Mouse (Mus musculus) adipocyte (in vitro differentiated cells): ENCODE data around the gene Cldn1.
A peak's percentile ranks its signal among the peaks of the same experiment; 100 is the strongest.

Experiments
- DNase-seq: peaks from one replicate; pipeline ENCODE4 v3.0.0-alpha.2; 2016; ENCODE audit warnings: low spot score

Gene Cldn1

GRCm38 (mm10) chr16:26371325-26372053 lies at the start of gene Cldn1:
Gene Cldn1, minus strand, starts transcription at chr16:26371841.
- no peak for DNase-seq

- no peak for DNase-seq
Observed at GRCm38 (mm10) chr16:26418616-26419015, 47.0 kb upstream of the Cldn1 start.

DNA sequence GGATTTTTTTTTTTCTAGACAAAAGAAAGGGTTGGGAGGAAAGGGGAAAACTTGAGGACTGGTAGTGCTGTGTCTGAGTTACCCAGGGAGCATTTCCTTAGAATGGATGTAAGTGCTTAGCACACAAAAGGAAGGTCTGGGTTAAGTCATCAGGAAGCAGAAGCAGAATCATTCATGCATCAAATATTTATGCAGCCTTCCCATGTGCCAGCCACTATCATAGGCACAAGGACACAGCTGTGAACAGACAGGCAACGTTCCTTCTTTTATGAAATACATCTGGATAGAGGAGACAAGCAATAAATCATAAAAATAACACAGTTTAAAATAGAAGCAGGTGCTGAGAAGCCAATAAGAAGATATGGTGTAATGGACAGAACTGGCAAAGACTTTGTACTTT lies 32.4 kb upstream of the Cldn1 start:
- DNase-seq = no peak

DNA sequence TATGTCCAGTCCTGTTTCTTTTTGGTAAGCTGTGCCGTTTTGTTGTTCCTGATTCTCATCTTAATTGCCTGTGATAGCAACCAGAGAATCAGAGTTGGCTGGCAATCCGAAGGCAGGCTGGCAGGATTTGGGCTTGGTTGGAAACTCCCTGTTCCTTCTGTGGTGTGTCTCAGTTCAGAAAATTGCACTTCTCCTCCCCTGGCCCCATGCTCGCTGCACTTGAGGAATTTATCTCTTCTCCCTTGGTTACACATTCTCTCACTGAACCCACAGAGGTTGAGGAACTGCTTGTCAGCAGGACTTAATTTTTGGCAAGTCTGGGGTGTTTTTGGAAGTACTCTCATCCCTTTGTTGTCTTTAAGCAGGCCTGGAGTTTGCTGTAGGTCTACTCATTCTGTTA lies 29.3 kb upstream of the Cldn1 start:
- DNase-seq = peak; percentile 70

GRCm38 (mm10) chr16:26400549-26400948 lies 28.9 kb upstream of the Cldn1 start:
- no peak for DNase-seq

DNA sequence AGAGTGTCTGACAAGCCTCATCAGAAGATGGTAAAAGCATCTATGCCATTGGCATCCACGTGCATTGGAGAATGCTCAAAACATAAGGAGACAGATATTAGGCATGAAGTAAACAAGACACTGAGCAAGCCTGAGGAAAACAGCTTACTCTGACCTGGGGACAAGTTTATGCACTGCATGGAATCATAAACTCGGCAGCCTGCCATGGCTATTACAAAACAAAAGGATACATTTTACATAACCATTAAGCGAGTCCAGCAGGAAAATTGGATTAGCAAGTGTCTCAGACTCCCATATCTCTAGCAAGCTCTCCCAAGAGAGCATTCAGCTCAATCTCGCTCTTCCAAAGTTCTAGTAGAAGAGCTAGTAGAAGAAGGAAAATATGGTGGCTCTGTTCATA lies 19.3 kb upstream of the Cldn1 start:
- DNase-seq = peak; percentile 86

GRCm38 (mm10) chr16:26386159-26386558 lies 14.5 kb upstream of the Cldn1 start:
- DNase-seq = no peak

- DNase-seq = no peak
Observed at GRCm38 (mm10) chr16:26384112-26384649, 12.5 kb upstream of the Cldn1 start.

- DNase-seq = no peak
Observed at GRCm38 (mm10) chr16:26377170-26377569, 5.5 kb upstream of the Cldn1 start.

DNA sequence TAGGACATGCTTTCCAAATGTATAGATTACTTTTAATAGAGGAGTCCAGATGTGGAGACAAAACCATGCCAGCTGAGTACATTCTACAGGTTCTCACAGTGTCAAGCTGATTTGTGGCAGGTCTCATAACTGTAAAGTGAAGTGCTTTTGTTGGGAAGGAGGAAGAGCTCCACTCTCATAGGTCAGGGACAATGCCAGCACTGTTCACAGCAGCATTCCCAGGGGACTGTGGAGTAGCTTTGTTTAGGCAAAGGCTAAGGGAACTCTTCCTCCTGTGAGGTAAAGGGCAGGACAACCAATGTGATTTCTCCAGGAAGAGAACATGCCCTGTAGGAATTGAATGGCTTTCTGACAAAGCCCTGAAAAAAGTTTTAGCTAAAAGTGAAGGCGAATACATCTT lies 1.5 kb downstream of the Cldn1 start:
- DNase-seq = peak; percentile 53

- DNase-seq = no peak
Observed at GRCm38 (mm10) chr16:26369044-26369730, 2.5 kb downstream of the Cldn1 start.

DNA sequence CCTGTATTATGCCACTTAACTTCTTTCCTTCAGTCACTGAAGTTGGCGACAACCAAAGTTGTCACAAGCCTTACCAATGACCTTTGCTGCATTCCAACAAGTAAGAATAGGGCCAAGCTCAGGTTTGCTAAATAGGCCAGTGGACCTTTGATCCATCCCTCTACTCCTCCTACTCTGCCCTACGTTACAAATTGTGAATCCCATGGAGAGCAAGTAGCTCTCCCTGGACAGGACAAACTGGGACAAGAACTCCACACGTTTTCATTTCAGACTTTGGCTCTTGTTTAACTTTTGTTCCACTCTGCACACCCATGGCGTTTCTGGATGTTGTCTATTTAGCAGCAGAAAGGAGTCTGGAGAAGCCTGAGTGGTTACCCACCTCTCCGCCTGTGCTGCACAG lies 3.5 kb downstream of the Cldn1 start:
- DNase-seq = no peak

GRCm38 (mm10) chr16:26360694-26361093 lies 10.9 kb downstream of the Cldn1 start:
- no peak for DNase-seq

GRCm38 (mm10) chr16:26359619-26360018 lies 12.0 kb downstream of the Cldn1 start:
- no peak for DNase-seq

GRCm38 (mm10) chr16:26358898-26359297 lies 12.7 kb downstream of the Cldn1 start:
- DNase-seq = no peak

- no peak for DNase-seq
Observed at GRCm38 (mm10) chr16:26357863-26358780, 13.5 kb downstream of the Cldn1 start.

- DNase-seq = no peak
Observed at GRCm38 (mm10) chr16:26355513-26355912, 16.1 kb downstream of the Cldn1 start.

DNA sequence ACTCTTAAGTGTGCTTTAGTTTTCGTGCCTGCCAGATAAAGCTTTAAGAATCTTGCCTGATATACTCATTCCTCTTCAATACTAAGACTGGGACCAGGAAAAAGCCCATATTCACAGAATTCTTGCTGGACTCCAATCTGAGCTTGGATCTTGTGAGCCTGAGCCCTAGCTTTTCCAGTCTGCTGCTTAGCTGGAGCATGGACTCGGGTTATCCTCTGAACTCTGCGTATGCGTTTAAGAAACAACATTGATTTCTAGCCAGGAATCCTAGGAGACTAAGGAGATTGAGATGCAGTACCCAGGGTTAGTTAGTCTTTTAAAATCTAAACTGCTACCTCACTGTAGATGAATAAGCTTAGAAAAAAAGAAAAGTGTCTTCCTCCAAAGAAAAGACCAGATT lies 20.9 kb downstream of the Cldn1 start:
- DNase-seq = no peak

GRCm38 (mm10) chr16:26348809-26349208 lies 22.8 kb downstream of the Cldn1 start:
- DNase-seq = no peak

DNA sequence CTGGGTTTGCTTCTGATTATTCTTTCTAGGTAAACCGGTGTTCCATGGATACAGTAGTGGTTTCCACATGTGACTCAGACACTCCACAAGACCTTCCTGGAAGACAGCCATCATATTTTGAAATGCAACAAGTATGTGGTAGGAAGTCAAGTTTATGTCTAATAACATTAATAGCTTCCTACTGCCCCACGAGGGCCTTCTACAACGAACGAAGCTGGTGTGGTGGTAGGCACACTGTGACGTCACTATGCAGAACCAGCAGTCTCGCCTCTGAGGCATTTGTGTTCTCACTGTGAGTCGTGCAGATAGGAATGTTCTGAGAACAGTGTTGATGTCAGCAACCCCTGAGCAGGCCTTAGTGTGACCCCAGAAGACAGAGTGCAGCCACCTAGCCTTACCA lies 55.4 kb downstream of the Cldn1 start:
- DNase-seq = peak; percentile 73

DNA sequence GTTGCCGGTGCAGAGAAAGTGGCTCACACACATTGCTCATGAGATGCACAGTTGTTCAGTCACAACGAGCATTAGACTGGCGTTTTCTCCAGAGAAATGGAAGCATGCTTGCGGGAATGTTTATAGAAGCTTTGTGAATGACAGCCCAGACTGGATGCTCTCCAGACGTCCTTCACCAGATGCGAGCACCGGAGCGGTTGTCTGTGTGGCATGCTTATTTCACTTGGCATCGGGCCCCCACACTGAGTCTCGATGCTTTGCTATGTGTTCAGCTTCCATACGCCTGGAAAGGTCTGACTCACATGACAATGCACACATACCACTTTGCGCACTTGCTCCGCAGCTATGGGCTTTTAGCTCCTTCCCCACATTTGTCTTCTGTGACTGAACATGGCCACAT lies 56.8 kb downstream of the Cldn1 start:
- DNase-seq = no peak

DNA sequence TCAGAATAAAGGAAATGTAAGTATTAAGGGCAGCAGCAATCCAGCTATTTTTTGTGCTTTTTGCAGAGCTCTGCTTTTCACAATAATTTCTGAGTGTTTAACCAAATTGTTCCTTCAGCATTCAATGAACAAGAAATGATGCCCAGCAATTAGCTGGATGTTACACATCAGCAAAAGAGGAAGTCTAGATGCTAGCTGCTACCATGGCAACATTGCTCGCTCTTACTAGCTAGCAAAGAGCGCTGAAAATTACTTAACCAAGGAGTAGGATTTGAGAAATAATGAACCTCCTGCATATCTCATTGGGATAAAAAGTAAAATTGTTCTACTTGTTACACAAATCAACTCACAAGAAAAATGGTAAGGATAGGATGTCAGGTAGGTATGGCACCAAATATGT lies 62.2 kb downstream of the Cldn1 start:
- no peak for DNase-seq
